Mouse (Mus musculus): ENCODE data around the gene Trmt13.
A peak's percentile ranks its signal among the peaks of the same experiment; 100 is the strongest.
"Not testable (repeated sequence)": the region's sequence is repeated elsewhere in the genome, so short reads cannot be mapped to it uniquely, and the experiment has no call there.

Trmt13 gene

GRCm38 (mm10) chr3:116614295-116614892 lies at the start of gene Trmt13:
Gene Trmt13, minus strand, starts transcription at chr3:116614587.
- DNase-seq (ENCODE audit: low read depth), result no peak

GRCm38 (mm10) chr3:116662463-116662863 lies 48.1 kb upstream of the Trmt13 start, which contains the start of gene Mfsd14a:
Gene Mfsd14a, minus strand, starts transcription at chr3:116662677.
- DNase-seq (ENCODE audit: low read depth), result peak; percentile 90

DNA sequence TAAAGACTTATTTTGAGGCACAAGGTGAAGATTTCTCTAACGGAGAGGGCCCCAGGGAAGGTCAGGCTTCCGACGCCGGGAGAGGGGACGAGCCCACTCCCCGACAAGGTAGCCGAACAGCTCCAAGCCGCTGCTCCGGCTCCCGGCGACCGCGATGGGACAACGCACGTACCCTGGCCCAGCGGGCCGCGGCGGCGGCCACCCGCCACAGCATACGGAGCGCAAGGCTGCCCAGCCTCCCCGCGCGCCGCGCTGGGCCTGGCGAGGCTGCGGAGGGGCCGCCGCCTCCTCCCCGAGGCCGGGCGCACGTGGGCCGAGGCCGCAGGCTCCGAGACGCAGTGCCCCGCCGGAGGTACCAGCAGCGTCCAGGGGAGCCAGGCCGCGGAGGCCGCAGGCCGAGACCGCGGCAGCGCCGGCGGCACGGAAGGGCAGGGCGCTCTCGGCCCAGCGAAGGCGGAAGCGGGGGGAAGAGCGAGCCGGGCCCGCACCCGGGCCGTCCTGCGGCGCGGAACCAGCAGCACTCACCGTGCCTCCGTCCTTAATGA lies 47.6 kb upstream of the Trmt13 start:
- DNase-seq (ENCODE audit: low read depth), result no peak

DNA sequence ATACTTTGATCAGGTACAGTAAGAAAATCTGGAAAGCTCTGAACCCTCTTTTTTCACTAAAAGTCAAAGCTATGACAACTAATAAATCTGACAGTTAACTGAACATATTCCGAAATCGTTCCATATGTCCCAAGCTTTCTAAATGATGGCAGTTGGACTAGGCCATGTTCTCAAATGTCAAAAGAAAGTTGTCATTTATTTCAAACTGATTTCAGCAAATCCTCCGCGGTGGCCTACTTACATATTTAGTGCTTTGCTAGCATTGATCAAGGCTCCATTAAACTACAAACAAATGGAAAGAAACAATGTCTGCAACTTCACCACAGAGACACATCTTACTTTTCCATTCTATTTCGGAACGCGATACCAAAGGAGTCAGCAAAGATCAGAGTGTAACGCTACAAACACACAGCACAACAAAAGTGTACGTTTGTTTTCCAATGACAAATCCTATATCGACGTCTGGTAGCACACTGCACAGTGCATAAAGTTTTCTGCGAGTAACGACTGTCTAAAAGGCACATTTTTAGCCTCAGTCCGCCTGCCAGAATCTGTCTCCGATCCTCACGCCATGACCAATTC lies 47.0 kb upstream of the Trmt13 start:
- no peak for DNase-seq (ENCODE audit: low read depth)

DNA sequence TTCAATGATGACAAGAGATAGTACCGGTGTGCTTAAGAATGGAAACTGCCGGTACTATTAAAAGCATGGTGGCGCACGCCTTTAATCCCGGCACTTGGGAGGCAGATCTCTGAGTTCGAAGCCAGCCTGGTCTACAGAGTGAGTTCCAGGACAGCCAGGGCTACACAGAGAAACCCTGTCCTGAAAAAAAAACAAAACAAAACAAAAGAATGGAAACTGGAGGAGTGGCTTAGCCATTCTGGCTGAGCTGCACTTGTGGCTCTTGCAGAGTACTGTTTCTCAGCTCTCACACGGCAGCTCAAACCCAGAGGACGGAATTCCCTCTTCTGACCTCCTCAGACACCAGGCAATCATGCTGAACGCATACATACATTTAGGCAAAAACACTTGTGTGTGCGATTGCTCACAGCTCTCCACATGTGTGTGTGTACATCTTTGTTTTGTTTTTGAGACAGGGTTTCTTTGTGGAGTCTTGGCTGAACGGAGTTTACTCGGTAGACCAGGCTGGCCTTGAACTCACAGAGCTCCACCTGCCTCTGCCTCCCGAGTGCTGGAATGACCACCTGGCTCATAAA lies 45.6 kb upstream of the Trmt13 start:
- DNase-seq (ENCODE audit: low read depth), result no peak

GRCm38 (mm10) chr3:116658928-116659565 lies 44.7 kb upstream of the Trmt13 start:
- no peak for DNase-seq (ENCODE audit: low read depth)

- no peak for DNase-seq (ENCODE audit: low read depth)
Observed at GRCm38 (mm10) chr3:116656184-116656965, 42.0 kb upstream of the Trmt13 start.

GRCm38 (mm10) chr3:116654051-116654450 lies 39.7 kb upstream of the Trmt13 start:
- not testable (repeated sequence) for DNase-seq (ENCODE audit: low read depth)

GRCm38 (mm10) chr3:116653278-116653945 lies 39.0 kb upstream of the Trmt13 start:
- DNase-seq (ENCODE audit: low read depth), result no peak

GRCm38 (mm10) chr3:116652033-116652446 lies 37.7 kb upstream of the Trmt13 start:
- DNase-seq (ENCODE audit: low read depth), result no peak

GRCm38 (mm10) chr3:116650698-116651097 lies 36.3 kb upstream of the Trmt13 start:
- no peak for DNase-seq (ENCODE audit: low read depth)

DNA sequence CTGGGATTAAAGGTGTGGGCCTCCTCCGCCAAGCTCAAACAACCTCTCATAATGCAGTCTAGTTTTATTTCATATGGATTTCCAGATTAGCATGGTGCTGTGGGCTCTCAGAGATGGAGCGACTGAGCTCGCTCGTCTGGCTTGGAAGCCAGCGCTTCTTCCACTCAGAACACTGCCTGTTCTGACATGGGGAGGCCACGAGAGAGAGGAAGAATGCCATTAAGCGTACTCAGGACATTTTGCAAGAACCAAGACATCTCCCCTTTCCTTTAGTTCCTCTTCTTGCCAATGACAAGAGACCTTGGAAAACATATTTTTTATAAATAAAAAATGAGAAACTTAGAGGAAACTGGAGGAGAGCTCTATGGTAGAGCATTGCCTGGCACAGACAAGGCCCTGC lies 34.4 kb upstream of the Trmt13 start:
- no peak for DNase-seq (ENCODE audit: low read depth)

DNA sequence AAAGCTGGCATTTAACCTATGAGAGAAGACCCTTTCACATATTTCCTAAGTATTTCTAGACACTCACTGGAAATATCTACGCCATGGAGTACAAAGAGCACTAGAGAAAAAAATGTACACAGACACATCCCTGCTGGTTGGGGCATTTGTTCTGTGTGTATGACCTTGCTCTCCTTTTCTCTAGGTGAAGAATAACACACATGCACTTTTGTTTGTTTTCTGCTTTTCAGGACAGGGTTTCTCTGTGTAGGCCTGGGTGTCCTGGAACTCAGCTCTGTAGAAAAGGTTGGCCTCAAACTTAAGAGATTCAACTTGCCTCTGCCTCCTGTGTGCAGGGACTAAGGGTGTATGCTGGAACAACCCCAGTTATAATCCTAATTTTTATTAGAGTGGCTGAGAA lies 32.0 kb upstream of the Trmt13 start:
- no peak for DNase-seq (ENCODE audit: low read depth)

DNA sequence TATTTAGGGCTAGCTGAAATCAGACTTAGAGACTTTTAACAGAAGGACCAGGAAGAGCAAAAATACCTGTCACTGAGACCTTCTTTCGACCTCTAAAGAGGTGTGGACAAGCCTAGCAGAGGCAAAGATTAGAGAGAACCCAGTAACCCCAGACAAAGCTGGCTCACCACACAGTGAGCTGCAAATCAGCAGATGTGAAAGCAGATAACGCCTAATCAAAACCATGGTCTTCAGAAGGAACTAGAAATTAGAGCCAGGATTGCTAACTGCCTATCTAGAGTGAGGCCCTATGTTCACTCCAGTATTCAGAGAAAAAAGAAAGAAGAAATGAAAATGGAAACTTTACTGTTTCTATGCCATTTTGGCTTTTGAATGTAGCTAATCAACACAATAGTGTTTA lies 28.0 kb upstream of the Trmt13 start:
- no peak for DNase-seq (ENCODE audit: low read depth)

DNA sequence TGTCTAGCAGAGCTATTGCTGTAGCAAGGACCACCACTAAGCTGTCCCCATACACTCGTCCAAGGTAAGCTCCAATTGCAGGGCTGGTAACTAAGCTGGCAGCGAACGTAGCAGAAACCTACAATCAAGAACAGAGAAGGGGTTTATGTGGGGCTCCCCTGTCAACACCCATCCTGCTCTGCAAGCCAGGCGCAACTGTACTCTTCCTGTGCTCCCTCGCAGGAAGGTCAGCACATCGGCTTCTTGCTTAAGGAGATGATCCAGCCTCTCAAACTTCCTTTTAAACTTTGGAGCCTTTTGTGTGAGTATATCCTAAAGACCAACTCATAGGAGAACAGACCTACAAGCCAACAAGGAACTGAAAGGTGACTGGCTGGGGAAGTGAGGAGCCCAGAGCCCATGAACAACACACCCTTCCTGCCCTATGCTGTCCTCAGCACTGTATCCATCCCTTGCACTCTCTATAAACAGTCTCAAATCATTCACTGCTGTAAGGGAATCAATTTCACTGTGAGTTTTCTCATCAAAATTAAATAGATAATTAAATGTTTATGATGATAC lies 27.5 kb upstream of the Trmt13 start:
- no peak for DNase-seq (ENCODE audit: low read depth)

DNA sequence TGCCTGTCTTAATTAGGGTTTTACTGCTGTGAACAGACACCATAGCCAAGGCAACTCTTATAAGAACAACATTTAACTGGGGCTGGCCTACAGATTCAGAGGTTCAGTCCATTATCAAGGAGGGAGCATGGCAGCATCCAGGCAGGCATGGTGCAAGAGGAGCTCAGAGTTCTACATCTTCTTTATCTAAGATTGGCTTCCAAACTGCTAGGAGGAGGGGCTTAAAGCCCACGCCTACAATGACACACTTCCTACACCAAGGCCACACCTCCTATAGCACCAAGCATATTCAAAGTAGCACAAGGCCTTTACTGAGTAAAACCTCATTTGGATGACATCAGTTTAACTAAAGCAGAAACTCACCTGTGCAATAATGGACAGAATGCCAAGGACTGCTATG lies 25.6 kb upstream of the Trmt13 start:
- DNase-seq (ENCODE audit: low read depth), result no peak

GRCm38 (mm10) chr3:116638572-116638971 lies 24.2 kb upstream of the Trmt13 start:
- no peak for DNase-seq (ENCODE audit: low read depth)

DNA sequence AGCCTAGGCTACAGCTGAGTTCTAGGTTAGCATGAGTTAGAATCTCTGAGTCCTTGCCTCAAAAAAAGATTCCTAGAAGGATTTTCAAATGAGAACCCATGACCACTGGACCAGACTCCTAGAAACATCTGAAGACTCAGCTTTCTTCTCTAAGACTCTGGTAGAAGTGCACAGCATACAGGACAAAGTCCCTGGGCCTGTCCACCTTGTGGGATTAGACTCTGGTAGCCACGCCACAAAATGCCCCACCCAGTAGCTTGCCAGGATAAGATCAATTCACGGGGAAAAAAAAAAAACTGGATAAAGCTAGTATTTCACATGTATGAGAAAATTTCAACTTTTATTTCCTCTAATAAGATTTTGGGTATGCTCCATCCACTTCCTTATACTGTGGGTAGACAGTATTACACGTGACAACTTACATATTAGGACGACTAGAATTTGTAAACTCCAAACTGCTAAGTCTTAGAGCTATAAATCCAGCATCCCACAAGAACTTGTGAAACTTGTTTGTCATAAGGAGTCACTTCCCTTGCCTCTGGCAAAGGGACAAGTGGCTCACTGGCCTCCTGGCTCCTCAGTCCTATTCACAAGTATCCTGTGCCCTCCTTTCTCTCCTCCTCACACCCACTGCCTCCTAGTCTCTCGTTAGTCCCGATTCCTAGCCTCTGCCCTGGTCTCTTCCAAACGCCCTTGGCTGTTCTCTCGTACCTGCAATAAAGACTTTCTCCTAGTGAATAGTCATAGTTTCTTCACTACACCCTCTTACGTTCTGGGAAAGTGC lies 23.5 kb upstream of the Trmt13 start:
- DNase-seq (ENCODE audit: low read depth), result no peak

DNA sequence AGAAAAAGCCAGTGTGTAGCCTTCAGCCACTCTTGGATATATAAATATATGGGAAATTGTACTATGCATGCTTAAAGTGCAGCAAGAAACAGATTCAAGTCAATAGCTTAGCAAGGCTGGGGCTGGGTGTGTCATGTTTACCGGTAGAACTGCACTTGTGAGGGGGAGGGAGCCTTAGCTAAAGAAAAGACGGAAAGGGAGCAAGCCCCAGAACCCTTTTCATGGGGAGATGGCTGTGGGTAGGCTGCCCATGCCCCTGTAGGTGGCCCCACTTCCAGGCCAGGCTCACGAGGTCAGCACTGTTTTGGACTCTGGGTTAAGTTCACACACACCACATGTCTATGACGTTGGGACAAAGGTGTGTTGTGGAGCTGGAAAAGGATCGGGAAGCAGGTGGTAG lies 21.4 kb upstream of the Trmt13 start:
- no peak for DNase-seq (ENCODE audit: low read depth)

GRCm38 (mm10) chr3:116634853-116635252 lies 20.5 kb upstream of the Trmt13 start:
- DNase-seq (ENCODE audit: low read depth), result no peak
